Mouse (Mus musculus): ENCODE measurements at regions not wholly inside any gene's neighbourhood (a gene's known extent, or its start where the extent isn't known, plus 50 kb on each side); places are given as distances from the start of the nearest gene placed in this dataset.

- no peak for ATAC-seq
- Histone ChIP-seq H3K27ac (ENCODE audit: low read length) (no peak overlapping the region), H3K4me1 (ENCODE audit: control insufficient read depth, insufficient read depth, low read length) (peaks cover 4% of the 10 kb centered on the region; the same call in 1 of the 2 replicates), H3K9me3 (ENCODE audit: control insufficient read depth, low read length) (no peaks in the 10 kb centered on the region), H3K27me3 (replicated peaks; ENCODE audit: control insufficient read depth, insufficient read depth, low read length) (no peaks in the 10 kb centered on the region), H3K9ac (ENCODE audit: low read depth, low read length) (no peak overlapping the region), H3K4me3 (ENCODE audit: low read length) (no peak overlapping the region), H3K4me2 (ENCODE audit: low read depth, low read length) (no peak overlapping the region), H3K36me3 (ENCODE audit: control insufficient read depth, insufficient read depth, low read length) (no peaks in the 10 kb centered on the region)
- 56% methylated on average over 10 of the region's 10 CpGs for WGBS
Observed at GRCm38 (mm10) chr7:75372892-75373444, 63.9 kb upstream of the Sv2b start.

- Histone ChIP-seq H3K27ac (ENCODE audit: low read length) (no peak overlapping the region), H3K9ac (ENCODE audit: low read depth, low read length) (no peak overlapping the region), H3K27me3 (replicated peaks; ENCODE audit: control insufficient read depth, insufficient read depth, low read length) (no peaks in the 10 kb centered on the region), H3K4me3 (ENCODE audit: low read length) (no peak overlapping the region), H3K4me1 (ENCODE audit: control insufficient read depth, insufficient read depth, low read length) (peaks cover 4% of the 10 kb centered on the region; the same call in 1 of the 2 replicates), H3K4me2 (ENCODE audit: low read depth, low read length) (no peak overlapping the region), H3K36me3 (ENCODE audit: control insufficient read depth, insufficient read depth, low read length) (no peaks in the 10 kb centered on the region), H3K9me3 (ENCODE audit: control insufficient read depth, low read length) (no peaks in the 10 kb centered on the region)
- WGBS: 67% methylated on average over 6 of the region's 6 CpGs
- no peak for ATAC-seq
Observed at GRCm38 (mm10) chr7:75374506-75374905, 65.4 kb upstream of the Sv2b start.

- 85% methylated on average over 3 of the region's 3 CpGs for WGBS
- H3K4me3 ChIP-seq (ENCODE audit: low read length): no peak overlapping the region
- no peaks in the 10 kb centered on the region for H3K36me3 ChIP-seq (ENCODE audit: control insufficient read depth, insufficient read depth, low read length)
- no peaks in the 10 kb centered on the region for H3K4me1 ChIP-seq (ENCODE audit: control insufficient read depth, insufficient read depth, low read length)
- H3K4me2 ChIP-seq (ENCODE audit: low read depth, low read length): no peak overlapping the region
- no peaks in the 10 kb centered on the region for H3K9me3 ChIP-seq (ENCODE audit: control insufficient read depth, low read length)
- no peaks in the 10 kb centered on the region for H3K27me3 ChIP-seq (replicated peaks; ENCODE audit: control insufficient read depth, insufficient read depth, low read length)
- no peak overlapping the region for H3K9ac ChIP-seq (ENCODE audit: low read depth, low read length)
- no peak for ATAC-seq
- no peak overlapping the region for H3K27ac ChIP-seq (ENCODE audit: low read length)
Observed at GRCm38 (mm10) chr7:75379595-75379994, 70.5 kb upstream of the Sv2b start.

- no peak overlapping the region for H3K4me2 ChIP-seq (ENCODE audit: low read depth, low read length)
- ATAC-seq: peak; percentile 90
- H3K9me3 ChIP-seq (ENCODE audit: control insufficient read depth, low read length): no peaks in the 10 kb centered on the region
- no peaks in the 10 kb centered on the region for H3K36me3 ChIP-seq (ENCODE audit: control insufficient read depth, insufficient read depth, low read length)
- no peaks in the 10 kb centered on the region for H3K27me3 ChIP-seq (replicated peaks; ENCODE audit: control insufficient read depth, insufficient read depth, low read length)
- no peak overlapping the region for H3K9ac ChIP-seq (ENCODE audit: low read depth, low read length)
- WGBS: 21% methylated on average over 8 of the region's 8 CpGs
- H3K4me1 ChIP-seq (ENCODE audit: control insufficient read depth, insufficient read depth, low read length): no peaks in the 10 kb centered on the region
- no peak overlapping the region for H3K4me3 ChIP-seq (ENCODE audit: low read length)
- peak overlapping the region; percentile 31 for H3K27ac ChIP-seq (ENCODE audit: low read length)
Observed at GRCm38 (mm10) chr7:75384506-75384911, 70.8 kb upstream of the Akap13 start.

GRCm38 (mm10) chr7:75387033-75387432 lies 68.3 kb upstream of the Akap13 start:
- H3K27me3 ChIP-seq (replicated peaks; ENCODE audit: control insufficient read depth, insufficient read depth, low read length): no peaks in the 10 kb centered on the region
- H3K4me1 ChIP-seq (ENCODE audit: control insufficient read depth, insufficient read depth, low read length): no peaks in the 10 kb centered on the region
- ATAC-seq: no peak
- H3K9ac ChIP-seq (ENCODE audit: low read depth, low read length): no peak overlapping the region
- no peaks in the 10 kb centered on the region for H3K36me3 ChIP-seq (ENCODE audit: control insufficient read depth, insufficient read depth, low read length)
- WGBS: 39% methylated on average over 1 of the region's 1 CpGs
- no peak overlapping the region for H3K4me2 ChIP-seq (ENCODE audit: low read depth, low read length)
- no peak overlapping the region for H3K27ac ChIP-seq (ENCODE audit: low read length)
- no peaks in the 10 kb centered on the region for H3K9me3 ChIP-seq (ENCODE audit: control insufficient read depth, low read length)
- no peak overlapping the region for H3K4me3 ChIP-seq (ENCODE audit: low read length)

- 68% methylated on average over 6 of the region's 6 CpGs for WGBS
- Histone ChIP-seq H3K27me3 (replicated peaks; ENCODE audit: control insufficient read depth, insufficient read depth, low read length) (no peaks in the 10 kb centered on the region), H3K9me3 (ENCODE audit: control insufficient read depth, low read length) (no peaks in the 10 kb centered on the region), H3K4me3 (ENCODE audit: low read length) (no peak overlapping the region), H3K4me1 (ENCODE audit: control insufficient read depth, insufficient read depth, low read length) (no peaks in the 10 kb centered on the region), H3K9ac (ENCODE audit: low read depth, low read length) (no peak overlapping the region), H3K36me3 (ENCODE audit: control insufficient read depth, insufficient read depth, low read length) (no peaks in the 10 kb centered on the region), H3K4me2 (ENCODE audit: low read depth, low read length) (no peak overlapping the region), H3K27ac (ENCODE audit: low read length) (no peak overlapping the region)
- ATAC-seq: no peak
Observed at GRCm38 (mm10) chr7:75387821-75388431, 67.4 kb upstream of the Akap13 start.

- no peaks in the 10 kb centered on the region for H3K36me3 ChIP-seq (ENCODE audit: control insufficient read depth, insufficient read depth, low read length)
- H3K4me3 ChIP-seq (ENCODE audit: low read length): no peak overlapping the region
- H3K9me3 ChIP-seq (ENCODE audit: control insufficient read depth, low read length): no peaks in the 10 kb centered on the region
- no peaks in the 10 kb centered on the region for H3K27me3 ChIP-seq (replicated peaks; ENCODE audit: control insufficient read depth, insufficient read depth, low read length)
- H3K4me1 ChIP-seq (ENCODE audit: control insufficient read depth, insufficient read depth, low read length): no peaks in the 10 kb centered on the region
- H3K9ac ChIP-seq (ENCODE audit: low read depth, low read length): no peak overlapping the region
- H3K4me2 ChIP-seq (ENCODE audit: low read depth, low read length): no peak overlapping the region
- no peak for ATAC-seq
- no peak overlapping the region for H3K27ac ChIP-seq (ENCODE audit: low read length)
- WGBS: 91% methylated on average over 3 of the region's 3 CpGs
Observed at GRCm38 (mm10) chr7:75390162-75390561, 65.2 kb upstream of the Akap13 start.

GRCm38 (mm10) chr7:75392783-75393182 lies 62.6 kb upstream of the Akap13 start:
- Histone ChIP-seq H3K4me1 (ENCODE audit: control insufficient read depth, insufficient read depth, low read length) (peaks cover 11% of the 10 kb centered on the region), H3K27ac (ENCODE audit: low read length) (no peak overlapping the region), H3K9me3 (ENCODE audit: control insufficient read depth, low read length) (no peaks in the 10 kb centered on the region), H3K9ac (ENCODE audit: low read depth, low read length) (no peak overlapping the region), H3K4me3 (ENCODE audit: low read length) (no peak overlapping the region), H3K36me3 (ENCODE audit: control insufficient read depth, insufficient read depth, low read length) (no peaks in the 10 kb centered on the region), H3K4me2 (ENCODE audit: low read depth, low read length) (no peak overlapping the region), H3K27me3 (replicated peaks; ENCODE audit: control insufficient read depth, insufficient read depth, low read length) (no peaks in the 10 kb centered on the region)
- WGBS: 20% methylated on average over 3 of the region's 3 CpGs
- peak; percentile 34; the same call in 1 of the 2 replicates for ATAC-seq

- H3K36me3 ChIP-seq (ENCODE audit: control insufficient read depth, insufficient read depth, low read length): no peaks in the 10 kb centered on the region
- H3K9me3 ChIP-seq (ENCODE audit: control insufficient read depth, low read length): no peaks in the 10 kb centered on the region
- no peak overlapping the region for H3K9ac ChIP-seq (ENCODE audit: low read depth, low read length)
- H3K4me3 ChIP-seq (ENCODE audit: low read length): no peak overlapping the region
- peaks cover 13% of the 10 kb centered on the region for H3K4me1 ChIP-seq (ENCODE audit: control insufficient read depth, insufficient read depth, low read length)
- H3K4me2 ChIP-seq (ENCODE audit: low read depth, low read length): no peak overlapping the region
- WGBS: 85% methylated on average over 2 of the region's 2 CpGs
- no peaks in the 10 kb centered on the region for H3K27me3 ChIP-seq (replicated peaks; ENCODE audit: control insufficient read depth, insufficient read depth, low read length)
- no peak for ATAC-seq
- H3K27ac ChIP-seq (ENCODE audit: low read length): no peak overlapping the region
Observed at GRCm38 (mm10) chr7:75393466-75393865, 61.9 kb upstream of the Akap13 start.

Data from intestine, embryonic 16.5 days (tissue).